Mouse (Mus musculus): ENCODE measurements around the gene Spock1.

GRCm38 (mm10) chr13:57830896-57831295 is 77.2 kb downstream of the Spock1 start:
- TF ChIP-seq POLR2A (IDR thresholded peaks at IDR 0.05; ENCODE audit: borderline replicate concordance, extremely low read depth, low read depth, low read length), result no peak
- TF ChIP-seq CTCF (IDR thresholded peaks at IDR 0.05; ENCODE audit: insufficient read depth, low read length), result no peak

All from lung, adult 2 months (tissue).